Mouse (Mus musculus) megakaryocyte, embryonic 14.5 days (primary cell): ENCODE measurements around the gene Slc8a3.

Source experiments
- FLI1 ChIP-seq: IDR thresholded peaks from 2 replicates; pipeline ENCODE4 v1.6.1; 2012; ENCODE audit warnings: low read length, inconsistent platforms, mixed read lengths
- GATA1 ChIP-seq: IDR thresholded peaks from 3 replicates; pipeline ENCODE4 v1.6.1; 2012; ENCODE audit warnings: mixed read lengths, low read length, inconsistent platforms, borderline replicate concordance

- no peak for TF ChIP-seq GATA1
- TF ChIP-seq FLI1, result no peak
These were observed 88.0 kb downstream of the Slc8a3 start for GRCm38 (mm10) chr12:81244954-81245353.
